Mouse (Mus musculus) embryonic facial prominence, embryonic 14.5 days (tissue): ENCODE data around the gene Hivep2. TPM values are rescaled to one million over a fixed set of nuclear protein-coding genes. Genes with fewer than 3 reads are reported as not detected.

Source experiments
- ATAC-seq: fragments of 200-750 bp; cut with Nextera tagmentation; 2 replicates; pipeline ENCODE4 v1.8.0; 2017; ENCODE audit warnings: low read depth, moderate number of reproducible peaks, moderate TSS enrichment
- DNase-seq: peaks from one replicate; pipeline ENCODE4 v3.0.0-alpha.2; 2015; ENCODE audit warnings: low spot score
- H3K27ac ChIP-seq: fragments of 300-500 bp; sonication (generic); replicated peaks from 2 replicates; pipeline ENCODE4 v1.5.1; 2014; ENCODE audit warnings: low read depth, mild to moderate bottlenecking, low read length, moderate library complexity
- H3K27me3 ChIP-seq: fragments of 300-500 bp; sonication (generic); replicated peaks from 2 replicates; pipeline ENCODE4 v1.6.1; 2014; ENCODE audit warnings: low read length; ENCODE audit not compliant: control insufficient read depth, insufficient read depth
- H3K36me3 ChIP-seq: fragments of 300-500 bp; sonication (generic); 2 replicates; pipeline ENCODE4 v1.6.1; 2014; ENCODE audit warnings: low read length, mixed read lengths; ENCODE audit not compliant: control insufficient read depth, insufficient read depth
- H3K4me1 ChIP-seq: fragments of 300-500 bp; sonication (generic); 2 replicates; pipeline ENCODE4 v1.6.1; 2014; ENCODE audit warnings: antibody characterized with exemption, low read length; ENCODE audit not compliant: control insufficient read depth, insufficient read depth
- H3K4me2 ChIP-seq: fragments of 300-500 bp; sonication (generic); 2 replicates; pipeline ENCODE4 v1.6.1; 2014; ENCODE audit warnings: low read depth, mild to moderate bottlenecking, low read length, moderate library complexity, mixed read lengths
- H3K4me3 ChIP-seq: fragments of 300-500 bp; sonication (generic); 2 replicates; pipeline ENCODE4 v1.5.1; 2014; ENCODE audit warnings: low read depth, mild to moderate bottlenecking, low read length
- H3K9ac ChIP-seq: fragments of 300-500 bp; sonication (generic); 2 replicates; pipeline ENCODE4 v1.6.1; 2014; ENCODE audit warnings: low read depth, mild to moderate bottlenecking, low read length, moderate library complexity, mixed read lengths
- H3K9me3 ChIP-seq: fragments of 300-500 bp; sonication (generic); 2 replicates; pipeline ENCODE4 v1.6.1; 2016; ENCODE audit warnings: low read length; ENCODE audit not compliant: control insufficient read depth
- WGBS: fragments of 180-500 bp; shearing (Covaris S2); extraction: QIAGEN DNeasy Blood & Tissue Kit; methylation state at CpG from one replicate; pipeline ENCODE4 v1.1.7; 2014; 5-methylcytosine and 5-hydroxymethylcytosine counted together
- polyA plus RNA-seq: library from polyadenylated mRNA; unstranded; fragments of >200 nt; fragmentation: Nextera tagmentation; extraction: Ambion mirVana; gene quantifications from 2 replicates; pipeline ENCODE4 v1.2.1, GENCODE M21; 2014

The Hivep2 gene
- polyA plus RNA-seq, 1 experiment from 2014 or later = 14.8 TPM

GRCm38 (mm10) chr10:14120512-14120911, 154.6 kb downstream of the Hivep2 start:
- Histone ChIP-seq H3K9me3 (no peaks in the 10 kb centered on the region), H3K4me3 (no peak overlapping the region), H3K27me3 (no peaks in the 10 kb centered on the region), H3K9ac (no peak overlapping the region), H3K4me2 (no peak overlapping the region), H3K4me1 (no peaks in the 10 kb centered on the region), H3K27ac (no peak overlapping the region), H3K36me3 (no peaks in the 10 kb centered on the region)
- no peak for ATAC-seq
- DNase-seq = no peak
- WGBS = 90% methylated on average over 3 of the region's 3 CpGs

DNA sequence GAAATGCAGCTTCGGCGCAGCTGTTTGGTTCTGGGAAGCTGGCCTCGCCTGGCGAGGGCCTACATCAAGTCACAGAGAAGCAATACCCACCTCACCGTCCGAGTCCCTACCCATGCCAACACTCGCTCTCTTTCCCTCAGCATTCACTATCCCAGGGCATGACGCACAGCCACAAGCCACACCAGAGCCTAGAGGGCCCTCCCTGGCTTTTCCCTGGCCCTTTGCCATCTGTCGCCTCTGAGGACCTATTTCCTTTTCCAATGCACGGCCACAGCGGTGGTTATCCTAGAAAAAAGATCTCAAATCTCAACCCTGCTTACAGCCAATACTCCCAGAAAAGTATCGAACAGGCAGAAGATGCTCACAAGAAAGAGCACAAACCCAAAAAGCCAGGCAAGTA, 162.0 kb downstream of the Hivep2 start:
- Histone ChIP-seq H3K36me3 (peaks cover 47% of the 10 kb centered on the region; the same call in 1 of the 2 replicates), H3K4me1 (no peaks in the 10 kb centered on the region), H3K9ac (no peak overlapping the region), H3K4me2 (no peak overlapping the region), H3K4me3 (no peak overlapping the region), H3K27ac (no peak overlapping the region), H3K27me3 (no peaks in the 10 kb centered on the region), H3K9me3 (no peaks in the 10 kb centered on the region)
- 89% methylated on average over 12 of the region's 12 CpGs for WGBS
- ATAC-seq = no peak
- no peak for DNase-seq

GRCm38 (mm10) chr10:14130270-14130669, 164.4 kb downstream of the Hivep2 start:
- no peak for DNase-seq
- H3K27me3 ChIP-seq = no peaks in the 10 kb centered on the region
- 73% methylated on average over 8 of the region's 8 CpGs for WGBS

DNA sequence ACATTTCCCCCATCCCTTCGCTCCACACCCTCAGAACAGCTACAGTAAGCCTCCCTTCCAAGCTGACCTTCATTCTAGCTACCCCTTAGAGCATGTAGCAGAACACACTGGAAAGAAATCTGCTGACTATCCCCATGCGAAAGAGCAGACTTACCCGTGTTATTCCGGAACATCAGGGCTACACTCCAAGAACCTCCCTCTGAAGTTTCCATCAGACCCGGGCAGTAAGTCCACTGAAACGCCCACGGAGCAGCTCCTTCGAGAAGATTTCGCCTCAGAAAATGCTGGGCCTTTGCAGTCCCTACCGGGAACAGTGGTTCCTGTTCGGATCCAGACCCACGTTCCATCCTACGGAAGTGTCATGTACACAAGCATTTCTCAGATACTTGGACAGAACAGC, 165.4 kb downstream of the Hivep2 start:
- Histone ChIP-seq H3K9ac (no peak overlapping the region), H3K4me3 (no peak overlapping the region), H3K4me2 (no peak overlapping the region), H3K36me3 (peaks cover 55% of the 10 kb centered on the region; the same call in 1 of the 2 replicates), H3K4me1 (no peaks in the 10 kb centered on the region), H3K9me3 (no peaks in the 10 kb centered on the region), H3K27ac (no peak overlapping the region), H3K27me3 (no peaks in the 10 kb centered on the region)
- ATAC-seq (no peak), DNase-seq (no peak)
- 95% methylated on average over 13 of the region's 13 CpGs for WGBS

More at GRCm38 (mm10) chr10:14130270-14130669, 164.4 kb downstream of the Hivep2 start:
- Histone ChIP-seq H3K4me3 (no peak overlapping the region), H3K4me2 (no peak overlapping the region), H3K36me3 (peaks cover 49% of the 10 kb centered on the region; the same call in 1 of the 2 replicates), H3K9ac (no peak overlapping the region), H3K27ac (no peak overlapping the region), H3K9me3 (no peaks in the 10 kb centered on the region), H3K4me1 (no peaks in the 10 kb centered on the region)
- no peak for ATAC-seq

GRCm38 (mm10) chr10:14132061-14132460, 166.2 kb downstream of the Hivep2 start:
- Histone ChIP-seq H3K9me3 (no peaks in the 10 kb centered on the region), H3K27ac (no peak overlapping the region), H3K27me3 (no peaks in the 10 kb centered on the region), H3K4me1 (no peaks in the 10 kb centered on the region), H3K36me3 (peaks cover 56% of the 10 kb centered on the region; the same call in 1 of the 2 replicates), H3K9ac (no peak overlapping the region), H3K4me2 (no peak overlapping the region), H3K4me3 (no peak overlapping the region)
- no peak for DNase-seq
- WGBS = 87% methylated on average over 17 of the region's 17 CpGs
- ATAC-seq = no peak

DNA sequence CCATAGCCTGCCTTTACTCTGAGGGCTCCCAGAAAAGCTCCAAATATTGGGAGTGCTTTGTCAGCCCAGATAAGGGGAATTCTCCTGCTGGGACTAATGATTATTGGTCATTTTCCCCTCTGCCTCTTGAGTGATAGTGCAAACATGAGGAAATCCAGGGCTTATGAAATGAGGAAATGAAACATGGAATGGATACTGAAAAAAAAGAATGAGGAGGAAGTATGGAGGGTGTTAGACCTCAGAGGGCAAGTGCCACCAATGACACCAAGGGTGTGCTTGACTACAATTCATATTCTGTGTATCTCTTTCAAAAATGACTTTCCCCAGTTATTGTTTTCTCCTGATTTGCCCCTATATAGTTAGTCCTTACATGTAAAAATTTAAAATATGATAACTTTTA, 167.1 kb downstream of the Hivep2 start:
- no peak for DNase-seq
- no peak overlapping the region for H3K27ac ChIP-seq
- no peak for ATAC-seq
- no peaks in the 10 kb centered on the region for H3K4me1 ChIP-seq
- no peak overlapping the region for H3K4me3 ChIP-seq
- H3K9me3 ChIP-seq = no peaks in the 10 kb centered on the region
- no peak overlapping the region for H3K9ac ChIP-seq
- H3K36me3 ChIP-seq = peaks cover 51% of the 10 kb centered on the region; the same call in 1 of the 2 replicates
- no peaks in the 10 kb centered on the region for H3K27me3 ChIP-seq
- no peak overlapping the region for H3K4me2 ChIP-seq

GRCm38 (mm10) chr10:14138663-14139062, 172.8 kb downstream of the Hivep2 start:
- no peak for ATAC-seq
- WGBS = 92% methylated on average over 3 of the region's 3 CpGs
- Histone ChIP-seq H3K9ac (no peak overlapping the region), H3K9me3 (no peaks in the 10 kb centered on the region), H3K4me2 (no peak overlapping the region), H3K4me1 (no peaks in the 10 kb centered on the region), H3K4me3 (no peak overlapping the region), H3K36me3 (peaks cover 23% of the 10 kb centered on the region), H3K27me3 (no peaks in the 10 kb centered on the region), H3K27ac (no peak overlapping the region)
- no peak for DNase-seq

- no peak overlapping the region for H3K27ac ChIP-seq
- no peaks in the 10 kb centered on the region for H3K27me3 ChIP-seq
- no peaks in the 10 kb centered on the region for H3K4me1 ChIP-seq
- no peaks in the 10 kb centered on the region for H3K9me3 ChIP-seq
- H3K4me2 ChIP-seq = no peak overlapping the region
- no peak overlapping the region for H3K4me3 ChIP-seq
- DNase-seq (no peak), ATAC-seq (no peak)
- peaks cover 30% of the 10 kb centered on the region for H3K36me3 ChIP-seq
- WGBS = 82% methylated on average over 3 of the region's 3 CpGs
- H3K9ac ChIP-seq = no peak overlapping the region
Observed at GRCm38 (mm10) chr10:14144840-14145239, 179.0 kb downstream of the Hivep2 start.

DNA sequence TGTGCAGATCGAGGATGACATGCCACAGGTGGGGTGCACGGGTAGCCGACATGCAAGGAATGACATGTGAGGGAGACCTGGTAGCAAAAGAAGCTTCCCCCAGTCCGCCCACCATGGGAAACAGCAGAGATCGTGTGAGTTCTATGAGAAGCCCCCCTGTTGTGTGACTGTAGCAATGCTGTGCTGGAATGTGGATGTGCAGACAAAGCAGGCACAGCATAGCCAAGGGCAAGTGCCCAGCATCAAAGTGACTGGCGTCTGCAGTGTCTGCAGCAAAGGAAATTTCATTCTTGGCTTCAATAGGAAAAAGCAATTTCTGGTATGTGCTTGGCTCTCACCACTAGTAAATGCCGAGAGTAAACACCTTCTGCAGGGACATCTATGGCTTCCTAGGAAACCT, 199.0 kb downstream of the Hivep2 start:
- H3K9ac ChIP-seq = no peak overlapping the region
- H3K4me2 ChIP-seq = no peak overlapping the region
- H3K27ac ChIP-seq = no peak overlapping the region
- DNase-seq (peak; percentile 12), ATAC-seq (no peak)
- H3K9me3 ChIP-seq = no peaks in the 10 kb centered on the region
- no peaks in the 10 kb centered on the region for H3K36me3 ChIP-seq
- 41% methylated on average over 7 of the region's 7 CpGs for WGBS
- H3K27me3 ChIP-seq = no peaks in the 10 kb centered on the region
- H3K4me3 ChIP-seq = no peak overlapping the region
- H3K4me1 ChIP-seq = no peaks in the 10 kb centered on the region
